In the genomic region with DNA sequence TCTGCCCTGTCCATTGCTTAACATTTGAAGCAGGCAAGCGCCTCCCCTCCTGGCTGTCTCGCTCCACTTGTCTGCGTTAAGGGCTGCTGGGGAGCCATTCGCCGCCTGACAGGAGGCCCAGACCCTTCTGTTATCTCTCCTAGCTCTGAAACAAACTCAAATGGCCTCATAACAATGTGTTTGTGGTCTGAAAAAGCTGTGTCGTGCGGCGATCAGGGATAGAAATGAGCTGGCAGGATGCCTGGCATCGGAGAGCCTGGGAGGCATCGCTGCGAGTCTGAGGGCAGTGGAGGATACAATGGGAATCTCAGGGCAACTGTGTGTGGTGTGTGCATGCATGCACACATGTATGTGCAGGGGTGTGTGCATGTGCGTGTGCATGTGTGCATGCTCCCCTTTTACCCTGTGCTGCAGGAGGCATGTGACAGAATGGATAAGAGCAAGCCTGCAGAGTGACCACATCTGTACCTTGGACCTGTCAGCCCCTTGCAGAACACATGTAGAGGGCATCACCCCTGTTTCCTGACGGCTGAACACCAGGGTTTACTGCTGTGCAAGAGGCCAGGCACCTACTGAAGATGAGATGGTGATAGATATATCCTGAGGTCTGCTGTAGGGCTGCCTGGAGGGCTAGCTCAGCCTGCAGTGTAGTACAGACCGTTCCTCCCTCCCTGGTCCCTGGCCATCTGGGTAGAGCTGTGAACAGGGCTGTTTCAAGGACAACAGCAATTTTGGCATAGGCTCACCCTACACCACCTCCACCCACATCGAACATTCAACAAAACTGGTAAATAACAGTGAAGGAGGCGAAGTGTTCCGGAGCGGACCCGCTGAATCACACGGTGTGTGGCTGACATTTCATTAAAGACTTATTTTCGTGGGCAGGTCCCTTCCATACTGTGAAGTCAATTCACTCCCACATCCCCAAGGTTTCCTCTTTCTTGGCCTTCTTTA, we compare ENCODE assay signal across 11 mouse cellular contexts. TPM values are rescaled to one million over a fixed set of nuclear protein-coding genes. Genes with fewer than 3 reads are reported as not detected.
DNase-seq lines count a peak whose midpoint lies in the region; ATAC-seq lines count a peak whose summit lies in the region.
"Had no signal": no experiment of that assay in that cellular context is flagged by ENCODE, and none has a peak within 500 bp of the region (broad histone marks: within the 10 kb centered on the region; RNA-seq: fewer than 3 reads in every experiment).

No protein-coding gene starts in this region.

- no peaks in the 10 kb centered on the region for H3K27me3 ChIP-seq in forebrain, embryonic 10.5 days (ENCODE audit: poor library complexity, severe bottlenecking)
- H3K27me3 ChIP-seq in forebrain, embryonic 12.5 days = no peaks in the 10 kb centered on the region
- H3K27me3 ChIP-seq: neural tube, embryonic 12.5 days; Patski had no signal

- H3K4me1 ChIP-seq in forebrain, embryonic 10.5 days = 0 out of 2 replicates have a peak, but pooled peaks cover 3% of the 10 kb centered on the region
- peaks cover 11% of the 10 kb centered on the region for H3K4me1 ChIP-seq in forebrain, embryonic 12.5 days

- no peak for DNase-seq in forebrain, embryonic 10.5 days (ENCODE audit: extremely low spot score, low spot score)
- peak; percentile 35 for DNase-seq in layer of hippocampus, adult 11-12 months (ENCODE audit: low spot score)
- DNase-seq in layer of hippocampus, adult 9-10 months (ENCODE audit: low spot score) = no peak
- DNase-seq in ovary, postnatal 36 days (ENCODE audit: low spot score) = peak; percentile 58
- DNase-seq in ovary, postnatal 10 days (ENCODE audit: low spot score) = no peak
- peak; percentile 76 for DNase-seq in testis, postnatal 14 days (ENCODE audit: low spot score)
- DNase-seq: lung, adult 2 months had no signal

- H3K9me3 ChIP-seq in forebrain, embryonic 10.5 days = no peaks in the 10 kb centered on the region
- H3K9me3 ChIP-seq in forebrain, embryonic 12.5 days = no peaks in the 10 kb centered on the region
- H3K9me3 ChIP-seq: neural tube, embryonic 12.5 days had no signal

- peaks cover 69% of the 10 kb centered on the region for H3K36me3 ChIP-seq in forebrain, embryonic 10.5 days (replicated peaks)
- no peaks in the 10 kb centered on the region; the same call in 1 of the 2 replicates for H3K36me3 ChIP-seq in forebrain, embryonic 12.5 days (replicated peaks)

- no peak overlapping the region for H3K4me3 ChIP-seq in forebrain, embryonic 10.5 days
- no peak overlapping the region for H3K4me3 ChIP-seq in forebrain, embryonic 12.5 days (replicated peaks)
- H3K4me3 ChIP-seq: neural tube, embryonic 12.5 days had no signal

- no peak overlapping the region for H3K9ac ChIP-seq in forebrain, embryonic 12.5 days
- H3K9ac ChIP-seq: neural tube, embryonic 12.5 days had no signal

- no peak for ATAC-seq in forebrain, embryonic 12.5 days (ENCODE audit: low FRiP score)
- no peak for ATAC-seq in activated CD4-positive, CD25-positive, alpha-beta regulatory T cell, adult 4 months
- ATAC-seq: Patski had no signal

- H3K4me2 ChIP-seq in forebrain, embryonic 12.5 days = no peak overlapping the region
- H3K4me2 ChIP-seq: neural tube, embryonic 12.5 days had no signal

- 0 out of 2 replicates have a peak overlapping the region, but pooled peaks have one; percentile 5 for H3K27ac ChIP-seq in forebrain, embryonic 10.5 days
- H3K27ac ChIP-seq in forebrain, embryonic 12.5 days = no peak overlapping the region
- H3K27ac ChIP-seq: neural tube, embryonic 12.5 days had no signal

- WGBS in forebrain, embryonic 10.5 days = 93% methylated on average over 21 of the region's 21 CpGs
- WGBS in forebrain, embryonic 12.5 days = 84% methylated on average over 21 of the region's 21 CpGs

RNA-seq across cellular contexts. Expression of gene Sulf2, which starts 54.9 kb away (rescaled TPM):
- polyA plus RNA-seq in forebrain, embryonic 10.5 days (2016; fragmentation: Nextera tagmentation; extraction: Ambion mirVana) = 71.1 and 73.6 TPM in 2 replicates
- polyA plus RNA-seq in forebrain, embryonic 12.5 days (2016; fragmentation: Nextera tagmentation; extraction: Ambion mirVana) = 67.1 and 77.9 TPM in 2 replicates
- polyA plus RNA-seq in activated CD4-positive, CD25-positive, alpha-beta regulatory T cell, adult 4 months (2017; shearing (Covaris generic)) = 1 to 10 TPM; 1.3 to 1.5 TPM

Comparison
In these comparisons a context has a peak if more than half of its experiments do, and no peak if none do; other contexts are left out.
1. DNase-seq: peak in layer of hippocampus, adult 11-12 months (single experiment), ovary, postnatal 36 days (single experiment) and testis, postnatal 14 days (single experiment); none in forebrain, embryonic 10.5 days (single experiment), layer of hippocampus, adult 9-10 months (single experiment) and ovary, postnatal 10 days (single experiment).
2. RNA of gene Sulf2, which starts 54.9 kb away (polyA plus RNA-seq): 67.1 to 77.9 TPM in forebrain, embryonic 12.5 days and 71.1 to 73.6 TPM in forebrain, embryonic 10.5 days; 1.3 to 1.5 TPM in activated CD4-positive, CD25-positive, alpha-beta regulatory T cell, adult 4 months; every median in the first group is over 10 times any median in the second.